Mouse (Mus musculus) MEL (cell line): ENCODE measurements around the gene Lyg2. TPM values are rescaled to one million over a fixed set of nuclear protein-coding genes. Genes with fewer than 3 reads are reported as not detected.

Source experiments
- DNase-seq: peaks from one replicate; pipeline ENCODE4 v3.0.0; 2011; ENCODE audit warnings: low read depth, low spot score
- H3K27ac ChIP-seq: 2 replicates; pipeline ENCODE4 v1.5.1; 2012; ENCODE audit warnings: low read depth, mild to moderate bottlenecking, control low read depth, low read length, moderate library complexity; ENCODE audit not compliant: control insufficient read depth
- H3K27me3 ChIP-seq, 2 experiments: fragments of 150-350 bp in 1 of 2; sonication (generic) in 1 of 2; 2 replicates each; pipeline ENCODE4 v1.6.1; 2012; ENCODE audit warnings: low read length in 2 of 2, mild to moderate bottlenecking in 2 of 2, improper control_type of control experiment in 1 of 2, moderate library complexity in 1 of 2; ENCODE audit not compliant: insufficient read depth in 2 of 2, control insufficient read depth in 1 of 2
- H3K36me3 ChIP-seq, 2 experiments: 2 replicates each; pipeline ENCODE4 v1.6.1; 2012 to 2014; ENCODE audit warnings: low read length in 2 of 2, improper control_type of control experiment in 1 of 2, inconsistent platforms in 1 of 2, mild to moderate bottlenecking in 1 of 2; ENCODE audit not compliant: insufficient read depth in 2 of 2, control insufficient read depth in 1 of 2
- H3K4me1 ChIP-seq, 2 experiments: fragments of 150-350 bp in 1 of 2; sonication (generic) in 1 of 2; 2 replicates each; pipeline ENCODE4 v1.6.1; 2012; ENCODE audit warnings: low read length in 2 of 2, improper control_type of control experiment in 1 of 2, mild to moderate bottlenecking in 1 of 2; ENCODE audit not compliant: insufficient read depth in 2 of 2, control insufficient read depth in 1 of 2
- H3K4me3 ChIP-seq, 2 experiments: fragments of 150-350 bp in 1 of 2; sonication (generic) in 1 of 2; 2 replicates each; pipeline ENCODE4 v1.5.1; 2012; ENCODE audit warnings: low read depth in 2 of 2, low read length in 2 of 2, mild to moderate bottlenecking in 2 of 2, moderate library complexity in 2 of 2, control low read depth in 1 of 2, improper control_type of control experiment in 1 of 2; ENCODE audit not compliant: control insufficient read depth in 1 of 2, insufficient read depth in 1 of 2
- H3K79me2 ChIP-seq: 2 replicates; pipeline ENCODE4 v1.6.1; 2012; ENCODE audit warnings: mild to moderate bottlenecking, low read length, moderate library complexity; ENCODE audit not compliant: control insufficient read depth, poor library complexity, insufficient read depth
- H3K9ac ChIP-seq: 2 replicates; pipeline ENCODE4 v1.6.1; 2012; ENCODE audit warnings: low read depth, mild to moderate bottlenecking, control low read depth, low read length, moderate library complexity; ENCODE audit not compliant: control insufficient read depth, poor library complexity, severe bottlenecking
- H3K9me3 ChIP-seq: fragments of 150-350 bp; sonication (generic); replicated peaks from 2 replicates; pipeline ENCODE4 v1.6.1; 2012; ENCODE audit warnings: mild to moderate bottlenecking, low read length, improper control_type of control experiment, moderate library complexity; ENCODE audit not compliant: insufficient read depth
- BHLHE40 ChIP-seq: IDR thresholded peaks from 2 replicates; pipeline ENCODE4 v1.6.1; 2012; ENCODE audit warnings: low read depth, mild to moderate bottlenecking, inconsistent platforms, low read length, improper control_type of control experiment, borderline replicate concordance
- CHD1 ChIP-seq: IDR thresholded peaks from 2 replicates; pipeline ENCODE4 v1.6.1; 2012; ENCODE audit warnings: low read depth, mild to moderate bottlenecking, inconsistent platforms, low read length, improper control_type of control experiment
- CHD2 ChIP-seq: IDR thresholded peaks from 2 replicates; pipeline ENCODE4 v1.6.1; 2011; ENCODE audit warnings: low read length, improper control_type of control experiment
- CTCF ChIP-seq, 3 experiments: IDR thresholded peaks in 2 of 3; conservative IDR thresholded peaks in 1 of 3; 2 replicates each; pipeline ENCODE4 v1.5.1; 2011 to 2012; ENCODE audit warnings: low read length in 3 of 3, low read depth in 2 of 3, mild to moderate bottlenecking in 2 of 3, improper control_type of control experiment in 1 of 3, inconsistent platforms in 1 of 3, mixed read lengths in 1 of 3, moderate library complexity in 1 of 3; ENCODE audit not compliant: control insufficient read depth in 1 of 3, insufficient read depth in 1 of 3, poor library complexity in 1 of 3, severe bottlenecking in 1 of 3
- E2F4 ChIP-seq: IDR thresholded peaks from 2 replicates; pipeline ENCODE4 v1.6.1; 2011; ENCODE audit warnings: low read depth, low read length, improper control_type of control experiment, borderline replicate concordance
- ELF1 ChIP-seq: IDR thresholded peaks from 2 replicates; pipeline ENCODE4 v1.6.1; 2014; ENCODE audit warnings: low read depth, mild to moderate bottlenecking, inconsistent platforms, low read length, improper control_type of control experiment, moderate library complexity
- EP300 ChIP-seq, 2 experiments: IDR thresholded peaks; 2 replicates each; pipeline ENCODE4 v1.6.1; 2011; ENCODE audit warnings: improper control_type of control experiment in 2 of 2, low read length in 2 of 2, low read depth in 1 of 2, mild to moderate bottlenecking in 1 of 2
- ETS1 ChIP-seq: IDR thresholded peaks from 2 replicates; pipeline ENCODE4 v1.6.1; 2012; ENCODE audit warnings: low read depth, mild to moderate bottlenecking, inconsistent platforms, low read length, improper control_type of control experiment, moderate library complexity
- GABPA ChIP-seq: IDR thresholded peaks from 2 replicates; pipeline ENCODE4 v1.6.1; 2012; ENCODE audit warnings: low read depth, mild to moderate bottlenecking, inconsistent platforms, low read length, improper control_type of control experiment, moderate library complexity
- GATA1 ChIP-seq: IDR thresholded peaks from 2 replicates; pipeline ENCODE4 v1.6.1; 2011; ENCODE audit warnings: low read depth, low read length, improper control_type of control experiment
- HCFC1 ChIP-seq: IDR thresholded peaks from 2 replicates; pipeline ENCODE4 v1.6.1; 2012; ENCODE audit warnings: low read depth, mild to moderate bottlenecking, inconsistent platforms, low read length, improper control_type of control experiment, moderate library complexity
- JUND ChIP-seq: IDR thresholded peaks from 2 replicates; pipeline ENCODE4 v1.6.1; 2011; ENCODE audit warnings: low read depth, mild to moderate bottlenecking, improper control_type of control experiment, low read length
- KAT2A ChIP-seq: conservative IDR thresholded peaks from 2 replicates; pipeline ENCODE4 v1.6.1; 2012; ENCODE audit warnings: low read depth, low read length, improper control_type of control experiment, inconsistent platforms
- MAFK ChIP-seq: IDR thresholded peaks from 2 replicates; pipeline ENCODE4 v1.6.1; 2011; ENCODE audit warnings: low read depth, mild to moderate bottlenecking, low read length, improper control_type of control experiment, borderline replicate concordance
- MAX ChIP-seq: IDR thresholded peaks from 2 replicates; pipeline ENCODE4 v1.6.1; 2011; ENCODE audit warnings: low read length, improper control_type of control experiment
- MAZ ChIP-seq: IDR thresholded peaks from 2 replicates; pipeline ENCODE4 v1.6.1; 2012; ENCODE audit warnings: low read depth, mild to moderate bottlenecking, inconsistent platforms, low read length, improper control_type of control experiment
- MEF2A ChIP-seq: IDR thresholded peaks from 2 replicates; pipeline ENCODE4 v1.6.1; 2014; ENCODE audit warnings: low read depth, mild to moderate bottlenecking, inconsistent platforms, low read length, improper control_type of control experiment; ENCODE audit not compliant: poor library complexity, insufficient replicate concordance, severe bottlenecking; ENCODE audit errors: extremely low read depth
- MXI1 ChIP-seq: IDR thresholded peaks from 2 replicates; pipeline ENCODE4 v1.6.1; 2011; ENCODE audit warnings: mild to moderate bottlenecking, low read depth, low read length, improper control_type of control experiment
- MYC ChIP-seq: IDR thresholded peaks from 2 replicates; pipeline ENCODE4 v1.6.1; 2011; ENCODE audit warnings: low read depth, mild to moderate bottlenecking, low read length, improper control_type of control experiment, moderate library complexity
- NELFE ChIP-seq: IDR thresholded peaks from 2 replicates; pipeline ENCODE4 v1.6.1; 2011; ENCODE audit warnings: low read depth, low read length, improper control_type of control experiment
- NRF1 ChIP-seq: IDR thresholded peaks from 2 replicates; pipeline ENCODE4 v1.6.1; 2014; ENCODE audit warnings: low read depth, mild to moderate bottlenecking, inconsistent platforms, low read length, improper control_type of control experiment, moderate library complexity; ENCODE audit not compliant: poor library complexity, insufficient read depth, severe bottlenecking
- POLR2A ChIP-seq, 2 experiments: IDR thresholded peaks; 2 replicates each; pipeline ENCODE4 v1.6.1; 2011 to 2012; ENCODE audit warnings: low read length in 2 of 2, mild to moderate bottlenecking in 2 of 2, control low read depth in 1 of 2, improper control_type of control experiment in 1 of 2, low read depth in 1 of 2, moderate library complexity in 1 of 2; ENCODE audit not compliant: control insufficient read depth in 1 of 2, insufficient read depth in 1 of 2, poor library complexity in 1 of 2
- POLR2AphosphoS2 ChIP-seq: IDR thresholded peaks from 2 replicates; pipeline ENCODE4 v1.6.1; 2011; ENCODE audit warnings: low read length, improper control_type of control experiment
- POLR2AphosphoS5 ChIP-seq: IDR thresholded peaks from 2 replicates; pipeline ENCODE4 v1.6.1; 2012; ENCODE audit warnings: low read depth, borderline replicate concordance, mild to moderate bottlenecking, inconsistent platforms, low read length, moderate library complexity, mixed read lengths
- RAD21 ChIP-seq: IDR thresholded peaks from 2 replicates; pipeline ENCODE4 v1.6.1; 2011; ENCODE audit warnings: mild to moderate bottlenecking, low read depth, low read length, improper control_type of control experiment
- RCOR1 ChIP-seq: IDR thresholded peaks from 2 replicates; pipeline ENCODE4 v1.6.1; 2012; ENCODE audit warnings: low read depth, mild to moderate bottlenecking, inconsistent platforms, low read length, improper control_type of control experiment
- SIN3A ChIP-seq: IDR thresholded peaks from 2 replicates; pipeline ENCODE4 v1.6.1; 2012; ENCODE audit warnings: low read length, improper control_type of control experiment, inconsistent platforms
- SMC3 ChIP-seq: IDR thresholded peaks from 2 replicates; pipeline ENCODE4 v1.6.1; 2011; ENCODE audit warnings: low read depth, low read length, improper control_type of control experiment
- TAL1 ChIP-seq: IDR thresholded peaks from 2 replicates; pipeline ENCODE4 v1.6.1; 2012; ENCODE audit warnings: mild to moderate bottlenecking, inconsistent platforms, low read length, moderate library complexity, mixed read lengths
- TCF12 ChIP-seq: IDR thresholded peaks from 2 replicates; pipeline ENCODE4 v1.6.1; 2014; ENCODE audit warnings: low read depth, mild to moderate bottlenecking, inconsistent platforms, low read length, improper control_type of control experiment, moderate library complexity
- UBTF ChIP-seq: IDR thresholded peaks from 2 replicates; pipeline ENCODE4 v1.6.1; 2012; ENCODE audit warnings: low read depth, mild to moderate bottlenecking, inconsistent platforms, low read length, improper control_type of control experiment, moderate library complexity, borderline replicate concordance; ENCODE audit not compliant: insufficient read depth
- USF1 ChIP-seq: IDR thresholded peaks from 2 replicates; pipeline ENCODE4 v1.6.1; 2014; ENCODE audit warnings: low read depth, mild to moderate bottlenecking, inconsistent platforms, low read length, improper control_type of control experiment, moderate library complexity
- USF2 ChIP-seq, 2 experiments: IDR thresholded peaks; 2 replicates each; pipeline ENCODE4 v1.6.1; 2011 to 2012; ENCODE audit warnings: improper control_type of control experiment in 2 of 2, low read length in 2 of 2, borderline replicate concordance in 1 of 2, inconsistent platforms in 1 of 2, low read depth in 1 of 2, mild to moderate bottlenecking in 1 of 2; ENCODE audit not compliant: insufficient read depth in 1 of 2
- ZC3H11A ChIP-seq: IDR thresholded peaks from 2 replicates; pipeline ENCODE4 v1.6.1; 2012; ENCODE audit warnings: low read depth, mild to moderate bottlenecking, inconsistent platforms, low read length, improper control_type of control experiment
- ZKSCAN1 ChIP-seq: IDR thresholded peaks from 2 replicates; pipeline ENCODE4 v1.6.1; 2012; ENCODE audit warnings: low read depth, mild to moderate bottlenecking, inconsistent platforms, low read length, improper control_type of control experiment, moderate library complexity
- polyA plus RNA-seq, 2 experiments: library from polyadenylated mRNA; stranded (reverse) in 1 of 2; unstranded in 1 of 2; fragments of >175 nt in 1 of 2; fragments of >200 nt in 1 of 2; gene quantifications; 2 replicates each; pipeline versions ENCODE4 v1.2.1 to v1.2.4; 2012; ENCODE audit warnings: low replicate concordance in 2 of 2, low read depth in 1 of 2; ENCODE audit not compliant: insufficient read length in 2 of 2, insufficient read depth in 1 of 2, missing spikeins in 1 of 2
- total RNA-seq: library from RNA; depleted of rRNA; stranded (reverse); fragments of 300-350 nt; gene quantifications from 2 replicates; pipeline ENCODE4 v1.2.3, GENCODE M21; 2012

Gene Lyg2
- total and polyA plus RNA-seq, 3 experiments = not detected

DNA sequence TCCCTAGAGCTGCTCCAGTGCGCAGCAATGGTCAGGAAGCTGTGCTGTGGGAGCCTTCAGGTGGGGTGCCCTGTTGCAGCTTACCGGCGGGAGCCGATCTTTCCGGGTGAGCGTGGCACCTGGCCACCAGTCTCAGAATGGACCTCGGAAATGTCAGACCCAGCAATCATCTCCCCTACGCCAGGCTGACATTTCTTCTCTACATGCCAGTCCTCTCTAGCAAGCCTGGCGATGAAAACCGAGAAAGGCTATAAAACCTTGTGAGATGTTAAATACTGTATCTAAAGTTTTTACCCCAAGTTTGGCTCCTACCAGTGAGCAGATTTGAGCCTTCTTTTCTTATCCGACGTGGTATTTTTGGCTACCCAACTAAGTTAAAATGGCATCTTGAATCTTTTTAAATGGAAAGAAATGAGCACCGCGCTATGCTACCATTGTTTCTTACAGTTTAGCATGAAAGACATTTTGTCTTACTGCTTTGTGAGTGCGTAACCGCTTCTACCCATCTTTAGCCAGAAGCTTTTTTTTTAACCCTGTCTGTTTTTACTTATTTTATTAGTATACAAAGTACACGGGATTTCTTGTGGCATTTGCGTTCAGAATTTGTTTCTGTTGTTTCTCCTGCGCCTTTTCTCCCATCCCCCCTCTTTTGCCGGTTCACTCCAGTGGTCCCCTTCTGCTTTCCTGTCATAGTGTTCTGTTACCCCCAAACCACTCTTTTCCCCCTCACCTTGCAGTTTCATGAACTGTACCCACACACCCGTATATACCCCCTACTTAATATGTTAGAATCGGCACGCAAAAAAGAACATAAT, 50.7 kb downstream of the Lyg2 start:
- peak overlapping the region; percentile 88 for H3K27ac ChIP-seq
- peaks cover 5 to 12% of the 10 kb centered on the region in 2 experiments; a peak in 3 of 4 replicates for H3K4me1 ChIP-seq
- TF ChIP-seq CHD2 = no peak
- no peak for TF ChIP-seq MAX
- peak; percentile 59; the same call in 1 of the 2 replicates for TF ChIP-seq MYC
- TF ChIP-seq NRF1 = no peak
- peak; percentile 61 for TF ChIP-seq SIN3A
- TF ChIP-seq POLR2A (IDR thresholded peaks at IDR 0.05; ENCODE audit: control insufficient read depth in 1 of 2, insufficient read depth in 1 of 2, low read depth in 1 of 2, low read length in 2 of 2, poor library complexity in 1 of 2) = peak in 1 of 2 experiments; percentile 70; a peak in 2 of 4 replicates
- TF ChIP-seq HCFC1 = no peak
- TF ChIP-seq POLR2AphosphoS5 = no peak
- TF ChIP-seq TAL1 = no peak
- TF ChIP-seq RCOR1 = no peak
- no peak for TF ChIP-seq USF1
- no peak for TF ChIP-seq ZC3H11A
- 0 out of 2 replicates have a peak, but pooled peaks have one; percentile 35 for TF ChIP-seq JUND
- TF ChIP-seq ZKSCAN1 = no peak
- no peak for TF ChIP-seq BHLHE40
- TF ChIP-seq ELF1 = no peak
- no peak for TF ChIP-seq RAD21
- TF ChIP-seq UBTF = no peak
- no peak for TF ChIP-seq GATA1
- TF ChIP-seq MEF2A = no peak; the same call in 1 of the 2 replicates
- no peak for TF ChIP-seq SMC3
- TF ChIP-seq GABPA = no peak
- TF ChIP-seq USF2 (IDR thresholded peaks at IDR 0.05; ENCODE audit: borderline replicate concordance in 1 of 2, insufficient read depth in 1 of 2, low read depth in 1 of 2, low read length in 2 of 2) = no peak
- no peak for TF ChIP-seq MAFK
- no peak for TF ChIP-seq MAZ
- no peak for TF ChIP-seq POLR2AphosphoS2
- no peak for TF ChIP-seq CHD1
- no peak for TF ChIP-seq CTCF (IDR thresholded peaks at IDR 0.05 in 2 of 3, conservative IDR thresholded peaks at IDR 0.05 in 1 of 3; ENCODE audit: control insufficient read depth in 1 of 3, insufficient read depth in 1 of 3, low read depth in 2 of 3, low read length in 3 of 3, poor library complexity in 1 of 3, severe bottlenecking in 1 of 3)
- no peak for TF ChIP-seq KAT2A
- TF ChIP-seq MXI1 = peak; percentile 75
- 0 out of 2 replicates have a peak, but pooled peaks have one; percentile 4 for TF ChIP-seq ETS1
- 0 out of 2 replicates have a peak, but pooled peaks have one; percentile 15 for TF ChIP-seq TCF12
- TF ChIP-seq E2F4 = no peak
- TF ChIP-seq NELFE = no peak; the same call in 1 of the 2 replicates
- no peak for TF ChIP-seq EP300 (IDR thresholded peaks at IDR 0.05; ENCODE audit: low read depth in 1 of 2, low read length in 2 of 2)

More for the DNA sequence above, 50.7 kb downstream of the Lyg2 start:
- no peak for DNase-seq
- H3K9me3 ChIP-seq = no peaks in the 10 kb centered on the region
- H3K79me2 ChIP-seq = peaks cover 2% of the 10 kb centered on the region; the same call in 1 of the 2 replicates
- peak overlapping the region; percentile 88 for H3K9ac ChIP-seq
- peak overlapping the region; percentile 75 to 91 for H3K4me3 ChIP-seq
- peaks cover 1 to 4% of the 10 kb centered on the region in 2 experiments; a peak in 3 of 4 replicates for H3K27me3 ChIP-seq
- peaks cover 0 to 13% of the 10 kb centered on the region in 2 experiments; a peak in 2 of 4 replicates for H3K36me3 ChIP-seq
